Mouse (Mus musculus): ENCODE data around the gene Twf1. TPM values are rescaled to one million over a fixed set of nuclear protein-coding genes. Genes with fewer than 3 reads are reported as not detected.

The Twf1 gene
- polyA plus RNA-seq, 1 experiment, result 47.5 TPM

GRCm38 (mm10) chr15:94587826-94588715 is 1.6 kb downstream of the Twf1 start:
- Histone ChIP-seq H3K79me3 (ENCODE audit: low read depth) (peaks cover 30% of the 10 kb centered on the region), H3ac (ENCODE audit: control insufficient read depth, insufficient read length, low read depth) (no peak overlapping the region), H3K27me3 (ENCODE audit: control insufficient read depth, insufficient read depth, insufficient read length) (no peaks in the 10 kb centered on the region), H3K79me2 (ENCODE audit: control insufficient read depth, insufficient read depth) (peaks cover 41% of the 10 kb centered on the region), H3K36me3 (ENCODE audit: control insufficient read depth, insufficient read depth) (peaks cover 49% of the 10 kb centered on the region), H3K4me3 (ENCODE audit: insufficient read depth, poor library complexity, severe bottlenecking) (peak overlapping the region; percentile 95)
- TF ChIP-seq CEBPB (IDR thresholded peaks at IDR 0.05; ENCODE audit: low read depth) (no peak), MAX (IDR thresholded peaks at IDR 0.05) (no peak), MYOD1 (IDR thresholded peaks at IDR 0.05; ENCODE audit: control insufficient read depth, insufficient read length, low read depth) (no peak), MYOG (IDR thresholded peaks at IDR 0.05; ENCODE audit: control insufficient read depth, extremely low read depth, insufficient read length) (no peak), FOSL1 (IDR thresholded peaks at IDR 0.05; ENCODE audit: insufficient read depth, low read length, poor library complexity, severe bottlenecking) (no peak), CTCF (IDR thresholded peaks at IDR 0.05; ENCODE audit: control insufficient read depth, insufficient read depth, insufficient read length) (no peak), USF1 (IDR thresholded peaks at IDR 0.05; ENCODE audit: low read depth) (no peak)

- Histone ChIP-seq H3K36me3 (ENCODE audit: control insufficient read depth, insufficient read depth) (peaks cover 82% of the 10 kb centered on the region), H3K4me3 (ENCODE audit: insufficient read depth, poor library complexity, severe bottlenecking) (no peak overlapping the region), H3K79me2 (ENCODE audit: control insufficient read depth, insufficient read depth) (peaks cover 41% of the 10 kb centered on the region), H3K79me3 (ENCODE audit: low read depth) (peaks cover 30% of the 10 kb centered on the region), H3ac (ENCODE audit: control insufficient read depth, insufficient read length, low read depth) (no peak overlapping the region), H3K27me3 (ENCODE audit: control insufficient read depth, insufficient read depth, insufficient read length) (no peaks in the 10 kb centered on the region)
- TF ChIP-seq MAX (IDR thresholded peaks at IDR 0.05), result no peak
- no peak for TF ChIP-seq MYOG (IDR thresholded peaks at IDR 0.05; ENCODE audit: control insufficient read depth, extremely low read depth, insufficient read length)
- no peak for TF ChIP-seq CEBPB (IDR thresholded peaks at IDR 0.05; ENCODE audit: low read depth)
- TF ChIP-seq MYOD1 (IDR thresholded peaks at IDR 0.05; ENCODE audit: control insufficient read depth, insufficient read length, low read depth), result no peak
- TF ChIP-seq CTCF (IDR thresholded peaks at IDR 0.05; ENCODE audit: control insufficient read depth, insufficient read depth, insufficient read length), result no peak
- TF ChIP-seq FOSL1 (IDR thresholded peaks at IDR 0.05; ENCODE audit: insufficient read depth, low read length, poor library complexity, severe bottlenecking), result no peak
- no peak for TF ChIP-seq USF1 (IDR thresholded peaks at IDR 0.05; ENCODE audit: low read depth)
These were observed 5.0 kb downstream of the Twf1 start for GRCm38 (mm10) chr15:94584738-94585137.

GRCm38 (mm10) chr15:94583153-94583552 is 6.5 kb downstream of the Twf1 start:
- TF ChIP-seq CTCF (IDR thresholded peaks at IDR 0.05; ENCODE audit: control insufficient read depth, insufficient read depth, insufficient read length), result no peak
- no peak for TF ChIP-seq MYOD1 (IDR thresholded peaks at IDR 0.05; ENCODE audit: control insufficient read depth, insufficient read length, low read depth)
- no peak for TF ChIP-seq USF1 (IDR thresholded peaks at IDR 0.05; ENCODE audit: low read depth)
- TF ChIP-seq MAX (IDR thresholded peaks at IDR 0.05), result no peak
- H3K4me3 ChIP-seq (ENCODE audit: insufficient read depth, poor library complexity, severe bottlenecking), result no peak overlapping the region
- no peak overlapping the region for H3ac ChIP-seq (ENCODE audit: control insufficient read depth, insufficient read length, low read depth)

GRCm38 (mm10) chr15:94582000-94582593 is 7.6 kb downstream of the Twf1 start:
- Histone ChIP-seq H3K27me3 (ENCODE audit: control insufficient read depth, insufficient read depth, insufficient read length) (no peaks in the 10 kb centered on the region), H3K79me2 (ENCODE audit: control insufficient read depth, insufficient read depth) (peaks cover 16% of the 10 kb centered on the region), H3ac (ENCODE audit: control insufficient read depth, insufficient read length, low read depth) (no peak overlapping the region), H3K79me3 (ENCODE audit: low read depth) (peaks cover 10% of the 10 kb centered on the region), H3K4me3 (ENCODE audit: insufficient read depth, poor library complexity, severe bottlenecking) (no peak overlapping the region), H3K36me3 (ENCODE audit: control insufficient read depth, insufficient read depth) (peaks cover 95% of the 10 kb centered on the region)
- no peak for TF ChIP-seq FOSL1 (IDR thresholded peaks at IDR 0.05; ENCODE audit: insufficient read depth, low read length, poor library complexity, severe bottlenecking)
- TF ChIP-seq MYOD1 (IDR thresholded peaks at IDR 0.05; ENCODE audit: control insufficient read depth, insufficient read length, low read depth), result no peak
- TF ChIP-seq MAX (IDR thresholded peaks at IDR 0.05), result no peak
- TF ChIP-seq CTCF (IDR thresholded peaks at IDR 0.05; ENCODE audit: control insufficient read depth, insufficient read depth, insufficient read length), result no peak
- no peak for TF ChIP-seq USF1 (IDR thresholded peaks at IDR 0.05; ENCODE audit: low read depth)
- TF ChIP-seq MYOG (IDR thresholded peaks at IDR 0.05; ENCODE audit: control insufficient read depth, extremely low read depth, insufficient read length), result no peak
- no peak for TF ChIP-seq CEBPB (IDR thresholded peaks at IDR 0.05; ENCODE audit: low read depth)

More at GRCm38 (mm10) chr15:94583153-94583552, 6.5 kb downstream of the Twf1 start:
- Histone ChIP-seq H3K36me3 (ENCODE audit: control insufficient read depth, insufficient read depth) (peaks cover 98% of the 10 kb centered on the region), H3K79me3 (ENCODE audit: low read depth) (peaks cover 19% of the 10 kb centered on the region), H3K79me2 (ENCODE audit: control insufficient read depth, insufficient read depth) (peaks cover 27% of the 10 kb centered on the region), H3K27me3 (ENCODE audit: control insufficient read depth, insufficient read depth, insufficient read length) (no peaks in the 10 kb centered on the region)

GRCm38 (mm10) chr15:94574566-94575268 is 15.0 kb downstream of the Twf1 start:
- Histone ChIP-seq H3K36me3 (ENCODE audit: control insufficient read depth, insufficient read depth) (peaks cover 21% of the 10 kb centered on the region), H3ac (ENCODE audit: control insufficient read depth, insufficient read length, low read depth) (no peak overlapping the region), H3K79me2 (ENCODE audit: control insufficient read depth, insufficient read depth) (no peaks in the 10 kb centered on the region), H3K4me3 (ENCODE audit: insufficient read depth, poor library complexity, severe bottlenecking) (no peak overlapping the region), H3K27me3 (ENCODE audit: control insufficient read depth, insufficient read depth, insufficient read length) (no peaks in the 10 kb centered on the region), H3K79me3 (ENCODE audit: low read depth) (no peaks in the 10 kb centered on the region)
- TF ChIP-seq CEBPB (IDR thresholded peaks at IDR 0.05; ENCODE audit: low read depth) (no peak), MYOD1 (IDR thresholded peaks at IDR 0.05; ENCODE audit: control insufficient read depth, insufficient read length, low read depth) (peak; percentile 87)
